Mouse (Mus musculus): ENCODE results near the gene Gabrg3. TPM values are rescaled to one million over a fixed set of nuclear protein-coding genes. Genes with fewer than 3 reads are reported as not detected.

The Gabrg3 gene
- polyA plus RNA-seq, 1 experiment from 2014 or later, result 0.98 TPM

DNA sequence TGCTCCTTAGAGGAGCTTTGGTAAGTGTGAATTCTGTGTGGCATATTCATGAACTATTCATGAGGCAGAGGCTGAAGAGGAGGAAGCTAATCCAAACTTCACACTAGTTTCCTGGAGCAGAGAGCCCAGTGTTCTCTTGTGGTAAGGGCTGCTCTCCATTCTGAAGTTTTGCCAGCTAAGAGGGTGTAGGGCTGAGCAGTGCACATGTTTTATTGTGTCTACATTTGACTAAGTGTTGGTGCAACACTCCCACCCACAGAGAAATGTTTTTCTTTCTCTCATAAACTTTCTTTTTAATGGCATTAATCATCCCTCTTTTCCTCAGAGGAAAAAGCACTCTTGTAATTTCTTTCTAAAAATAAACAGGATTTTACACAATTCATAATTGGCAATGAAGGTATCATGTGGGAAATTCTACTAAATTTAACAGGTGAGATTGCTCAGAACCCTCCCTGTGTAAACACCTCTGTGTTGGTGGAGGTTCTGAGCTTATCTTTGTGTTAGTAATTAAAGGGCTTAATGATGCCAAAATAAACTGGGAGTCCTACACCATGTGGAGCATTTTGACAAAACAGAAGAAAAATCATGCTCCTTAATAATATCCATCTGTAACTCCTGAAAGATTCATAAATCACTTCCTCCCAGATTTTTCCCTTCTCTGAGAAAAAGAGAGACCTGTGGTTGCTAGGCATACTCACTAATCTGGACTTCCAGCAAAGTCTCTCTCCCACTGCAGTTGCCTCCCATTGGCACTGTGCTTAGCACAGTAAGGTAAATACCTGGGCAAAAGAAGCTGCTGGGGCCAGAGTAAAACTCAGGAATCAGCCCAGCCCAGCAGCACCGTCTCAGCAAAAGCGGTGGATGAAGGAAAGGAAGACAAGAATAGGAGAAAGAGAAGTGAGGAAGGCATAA is 389.0 kb downstream of the Gabrg3 start:
- 92% methylated on average over 2 of the region's 2 CpGs for WGBS
- H3K36me3 ChIP-seq (replicated peaks), result no peaks in the 10 kb centered on the region
- no peak overlapping the region for H3K4me2 ChIP-seq
- no peak overlapping the region for H3K27ac ChIP-seq
- H3K9me3 ChIP-seq, result no peaks in the 10 kb centered on the region
- no peak for ATAC-seq (ENCODE audit: low FRiP score)
- H3K27me3 ChIP-seq, result no peaks in the 10 kb centered on the region
- H3K4me1 ChIP-seq, result no peaks in the 10 kb centered on the region
- H3K9ac ChIP-seq, result no peak overlapping the region
- no peak overlapping the region for H3K4me3 ChIP-seq (replicated peaks)

DNA sequence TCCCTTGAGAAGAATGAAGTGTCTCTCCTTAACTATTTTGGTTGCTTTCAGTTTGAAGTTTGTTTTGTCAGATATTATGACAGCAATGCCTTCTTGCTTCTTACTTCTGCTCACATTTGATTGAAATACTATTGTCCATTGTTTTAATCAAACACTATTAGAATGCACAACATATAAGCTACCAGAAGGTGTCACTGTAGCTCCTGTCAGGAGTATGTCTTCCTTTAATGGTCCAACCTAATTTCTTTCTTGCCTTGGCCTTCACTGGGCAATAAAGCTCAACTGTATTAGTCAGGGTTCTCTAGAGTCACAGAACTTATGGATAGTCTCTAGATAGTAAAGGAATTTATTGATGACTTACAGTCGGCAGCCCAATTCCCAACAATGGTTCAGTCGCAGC is 440.6 kb downstream of the Gabrg3 start:
- Histone ChIP-seq H3K27me3 (no peaks in the 10 kb centered on the region), H3K27ac (no peak overlapping the region), H3K9ac (no peak overlapping the region), H3K4me3 (replicated peaks) (no peak overlapping the region), H3K4me1 (no peaks in the 10 kb centered on the region), H3K36me3 (replicated peaks) (no peaks in the 10 kb centered on the region), H3K9me3 (no peaks in the 10 kb centered on the region), H3K4me2 (no peak overlapping the region)
- ATAC-seq (ENCODE audit: low FRiP score), result peak; percentile 77; the same call in 1 of the 2 replicates
- WGBS, result 89% methylated on average over 2 of the region's 2 CpGs

DNA sequence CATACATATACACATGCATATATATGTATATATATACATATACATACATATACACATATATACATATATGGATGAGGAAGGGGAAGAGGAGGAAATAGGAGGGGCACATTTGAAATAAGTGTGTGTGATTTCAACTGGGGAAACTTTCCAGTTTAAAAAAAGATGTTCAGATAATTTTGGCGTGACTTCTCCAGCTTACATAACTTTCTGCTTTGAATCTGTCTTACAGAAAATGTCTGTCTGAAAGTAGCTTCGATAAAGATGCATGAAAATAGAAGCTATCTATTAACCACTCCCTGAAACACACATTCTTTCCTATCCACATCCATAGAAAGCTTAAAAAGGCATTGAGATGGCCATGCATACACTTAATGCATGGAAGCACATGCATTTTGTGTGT is 445.4 kb downstream of the Gabrg3 start:
- no peaks in the 10 kb centered on the region for H3K36me3 ChIP-seq (replicated peaks)
- 88% methylated on average over 2 of the region's 2 CpGs for WGBS
- H3K27me3 ChIP-seq, result no peaks in the 10 kb centered on the region
- no peaks in the 10 kb centered on the region for H3K4me1 ChIP-seq
- no peak overlapping the region for H3K27ac ChIP-seq
- H3K4me3 ChIP-seq (replicated peaks), result no peak overlapping the region
- H3K9ac ChIP-seq, result no peak overlapping the region
- no peaks in the 10 kb centered on the region for H3K9me3 ChIP-seq
- no peak overlapping the region for H3K4me2 ChIP-seq
- ATAC-seq (ENCODE audit: low FRiP score), result no peak

DNA sequence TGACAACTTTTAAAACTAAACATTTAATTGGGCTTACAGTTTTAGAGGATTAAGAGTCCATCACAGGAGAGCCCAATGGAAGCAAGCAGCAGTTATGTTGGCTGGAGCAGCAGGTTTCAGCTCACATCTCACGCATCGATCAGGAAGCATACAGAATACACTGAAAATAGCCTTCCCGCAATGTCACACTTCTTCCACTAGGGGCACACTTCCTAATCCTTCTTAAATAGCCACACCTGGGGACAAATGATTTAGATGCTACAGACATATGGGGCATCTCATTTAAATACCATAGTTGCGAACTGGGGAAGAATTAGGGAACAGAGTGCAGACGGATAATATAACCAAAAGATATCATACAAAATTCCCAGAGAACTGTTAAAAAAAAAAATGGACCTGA is 449.0 kb downstream of the Gabrg3 start:
- Histone ChIP-seq H3K9me3 (no peaks in the 10 kb centered on the region), H3K9ac (no peak overlapping the region), H3K27me3 (no peaks in the 10 kb centered on the region), H3K36me3 (replicated peaks) (no peaks in the 10 kb centered on the region), H3K4me1 (no peaks in the 10 kb centered on the region), H3K4me3 (replicated peaks) (no peak overlapping the region), H3K4me2 (no peak overlapping the region), H3K27ac (no peak overlapping the region)
- WGBS, result 79% methylated on average over 5 of the region's 5 CpGs
- ATAC-seq (ENCODE audit: low FRiP score), result no peak

DNA sequence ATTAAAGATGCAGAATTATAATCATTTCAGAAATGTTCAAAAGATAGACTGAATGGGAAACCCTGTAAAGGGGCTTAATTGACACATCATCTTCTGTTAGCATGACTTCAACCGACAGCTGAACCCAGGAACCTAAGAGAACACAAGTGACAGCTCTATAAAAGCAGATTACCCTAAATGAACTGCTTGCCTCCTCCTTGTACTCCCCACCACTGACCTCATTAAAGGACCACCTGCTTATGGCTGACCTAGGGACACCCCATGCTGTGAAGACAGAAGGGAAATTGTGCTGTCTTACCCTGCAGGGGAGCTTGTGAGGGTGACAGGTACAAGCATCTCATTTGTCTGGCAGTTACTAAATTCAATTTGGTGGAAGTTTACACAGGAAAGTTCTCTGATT is 467.5 kb downstream of the Gabrg3 start:
- Histone ChIP-seq H3K9ac (no peak overlapping the region), H3K27ac (no peak overlapping the region), H3K4me1 (no peaks in the 10 kb centered on the region), H3K9me3 (no peaks in the 10 kb centered on the region), H3K4me2 (no peak overlapping the region), H3K27me3 (no peaks in the 10 kb centered on the region), H3K4me3 (replicated peaks) (no peak overlapping the region), H3K36me3 (replicated peaks) (no peaks in the 10 kb centered on the region)
- ATAC-seq (ENCODE audit: low FRiP score), result peak; percentile 51; the same call in 1 of the 2 replicates
- 39% methylated on average over 1 of the region's 1 CpGs for WGBS

DNA sequence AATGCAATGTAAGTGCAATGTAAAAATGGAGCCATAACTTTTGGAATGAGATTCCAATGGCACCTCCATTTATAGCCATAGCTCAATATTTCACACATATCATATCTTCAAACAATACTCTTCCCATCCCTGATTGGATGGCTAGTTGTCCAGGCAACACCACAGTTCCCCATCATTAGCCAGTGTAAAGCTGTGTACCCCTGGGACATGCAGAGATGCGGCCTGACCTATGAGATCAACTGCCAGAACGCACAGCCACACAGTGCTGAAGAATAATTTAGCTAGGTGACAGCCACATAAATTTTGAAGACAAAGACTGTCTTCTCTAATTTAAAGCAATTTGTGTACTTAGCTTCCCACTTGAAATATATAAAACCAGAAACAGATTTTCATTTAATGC is 472.1 kb downstream of the Gabrg3 start:
- no peak overlapping the region for H3K4me2 ChIP-seq
- no peak overlapping the region for H3K4me3 ChIP-seq (replicated peaks)
- WGBS, result 77% methylated on average over 2 of the region's 2 CpGs
- no peak overlapping the region for H3K27ac ChIP-seq
- no peaks in the 10 kb centered on the region for H3K36me3 ChIP-seq (replicated peaks)
- no peaks in the 10 kb centered on the region for H3K9me3 ChIP-seq
- H3K4me1 ChIP-seq, result no peaks in the 10 kb centered on the region
- ATAC-seq (ENCODE audit: low FRiP score), result peak; percentile 76; the same call in 1 of the 2 replicates
- H3K27me3 ChIP-seq, result no peaks in the 10 kb centered on the region
- no peak overlapping the region for H3K9ac ChIP-seq

DNA sequence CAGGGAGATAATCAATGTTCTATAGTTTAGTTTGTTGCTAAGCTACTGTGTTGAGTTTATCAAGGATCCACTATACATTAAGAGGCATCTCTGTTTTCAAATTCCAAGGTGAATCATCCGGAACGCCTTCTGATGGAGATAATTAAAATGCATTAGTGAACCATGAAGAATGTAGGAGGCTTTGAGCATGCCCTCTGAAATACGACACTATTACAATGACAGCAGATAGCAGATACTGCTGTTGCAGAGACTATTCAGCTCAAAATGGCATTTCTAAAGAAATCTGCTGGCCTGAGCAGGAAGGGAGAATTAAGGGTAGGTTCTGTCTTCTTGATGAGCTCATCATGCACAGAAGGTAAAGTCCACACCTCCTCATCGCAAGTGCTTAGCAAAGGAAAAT is 487.2 kb downstream of the Gabrg3 start:
- 51% methylated on average over 4 of the region's 4 CpGs for WGBS
- no peak overlapping the region for H3K4me2 ChIP-seq
- H3K36me3 ChIP-seq (replicated peaks), result no peaks in the 10 kb centered on the region
- H3K27ac ChIP-seq, result no peak overlapping the region
- H3K27me3 ChIP-seq, result no peaks in the 10 kb centered on the region
- ATAC-seq (ENCODE audit: low FRiP score), result no peak
- no peaks in the 10 kb centered on the region for H3K4me1 ChIP-seq
- no peaks in the 10 kb centered on the region for H3K9me3 ChIP-seq
- no peak overlapping the region for H3K9ac ChIP-seq
- H3K4me3 ChIP-seq (replicated peaks), result no peak overlapping the region

DNA sequence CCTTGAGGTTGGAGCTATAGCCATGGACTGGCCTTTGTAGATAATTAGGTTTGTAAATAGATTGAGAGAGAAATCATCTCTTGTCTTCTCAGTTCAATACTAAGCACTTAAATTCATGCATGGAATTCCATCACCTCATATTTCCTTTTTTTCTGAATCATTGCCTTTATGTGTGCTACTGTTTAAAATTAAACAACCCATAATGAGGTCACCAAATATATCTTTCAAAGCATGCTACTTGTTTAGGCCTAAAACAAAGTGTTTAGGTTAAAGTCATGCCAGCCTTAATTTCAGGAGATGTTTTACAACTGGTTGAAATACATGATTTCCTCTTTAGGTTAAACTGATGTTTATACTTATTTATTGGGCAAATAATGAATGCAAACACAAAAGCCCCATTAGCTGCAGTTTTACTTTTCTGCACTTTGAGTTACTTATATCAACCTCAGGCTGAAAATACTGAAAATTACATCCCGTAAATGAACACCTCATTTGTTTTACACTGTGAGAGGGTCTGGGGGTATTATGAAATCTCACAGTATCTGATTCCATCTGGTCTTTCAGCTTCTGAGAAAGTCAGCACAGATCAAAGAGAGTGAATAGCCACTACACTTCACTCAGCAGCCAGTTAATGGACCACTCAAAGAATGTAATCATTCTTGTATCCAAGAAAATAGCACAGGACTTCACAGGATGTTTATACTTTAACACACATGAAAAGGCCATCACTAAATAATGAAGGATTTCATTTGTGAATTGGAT is 519.5 kb downstream of the Gabrg3 start:
- no peaks in the 10 kb centered on the region for H3K27me3 ChIP-seq
- H3K9ac ChIP-seq, result no peak overlapping the region
- ATAC-seq (ENCODE audit: low FRiP score), result no peak
- H3K4me1 ChIP-seq, result no peaks in the 10 kb centered on the region
- no peaks in the 10 kb centered on the region for H3K9me3 ChIP-seq
- no peaks in the 10 kb centered on the region for H3K36me3 ChIP-seq (replicated peaks)
- H3K4me3 ChIP-seq (replicated peaks), result no peak overlapping the region
- H3K4me2 ChIP-seq, result no peak overlapping the region
- no peak overlapping the region for H3K27ac ChIP-seq
- WGBS, result 92% methylated on average over 1 of the region's 1 CpGs

DNA sequence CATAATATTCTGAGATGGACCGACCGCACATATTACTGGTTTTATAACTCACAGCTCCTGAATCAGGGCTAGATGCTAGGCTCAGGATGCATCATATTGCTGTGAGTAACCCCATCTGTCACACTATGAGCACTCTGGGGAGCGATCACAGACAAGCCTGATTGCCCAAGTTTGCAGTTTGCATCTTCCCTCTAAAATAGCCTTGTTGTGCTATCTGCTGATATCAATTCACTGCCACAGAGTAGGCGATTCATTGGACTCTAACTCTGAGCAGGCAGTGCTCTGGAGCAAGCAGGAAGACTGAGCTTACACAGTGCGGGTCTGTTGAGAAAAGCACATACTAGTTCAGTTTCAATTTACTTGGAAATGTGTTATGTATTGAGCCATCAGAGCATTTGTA is 543.4 kb downstream of the Gabrg3 start:
- Histone ChIP-seq H3K9me3 (no peaks in the 10 kb centered on the region), H3K4me2 (no peak overlapping the region), H3K4me1 (no peaks in the 10 kb centered on the region), H3K27ac (no peak overlapping the region), H3K9ac (no peak overlapping the region), H3K4me3 (replicated peaks) (no peak overlapping the region), H3K27me3 (no peaks in the 10 kb centered on the region), H3K36me3 (replicated peaks) (no peaks in the 10 kb centered on the region)
- ATAC-seq (ENCODE audit: low FRiP score), result no peak
- WGBS, result 90% methylated on average over 5 of the region's 5 CpGs

DNA sequence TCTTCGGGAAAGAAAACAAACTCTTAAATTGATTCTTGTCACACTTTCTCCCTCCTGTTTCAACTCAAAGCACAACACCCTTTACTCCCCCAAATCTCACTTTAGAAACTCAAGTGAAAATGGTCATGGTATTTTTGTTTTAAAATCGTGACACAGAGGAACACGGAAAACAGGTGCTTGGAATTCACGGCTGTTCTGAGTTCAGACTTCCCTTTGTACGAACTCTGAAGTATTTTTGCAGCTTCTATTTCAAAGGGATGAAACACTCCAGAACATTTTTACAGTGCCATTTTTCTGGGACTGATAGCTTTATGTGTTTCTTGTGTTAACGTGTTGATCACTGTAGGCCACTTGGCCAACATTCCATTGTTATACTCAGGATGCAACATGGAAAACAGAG is 561.5 kb downstream of the Gabrg3 start:
- no peaks in the 10 kb centered on the region for H3K36me3 ChIP-seq (replicated peaks)
- no peak for ATAC-seq (ENCODE audit: low FRiP score)
- no peaks in the 10 kb centered on the region for H3K4me1 ChIP-seq
- H3K27me3 ChIP-seq, result no peaks in the 10 kb centered on the region
- no peaks in the 10 kb centered on the region for H3K9me3 ChIP-seq
- no peak overlapping the region for H3K27ac ChIP-seq
- H3K9ac ChIP-seq, result no peak overlapping the region
- no peak overlapping the region for H3K4me3 ChIP-seq (replicated peaks)
- WGBS, result 92% methylated on average over 6 of the region's 6 CpGs
- no peak overlapping the region for H3K4me2 ChIP-seq

DNA sequence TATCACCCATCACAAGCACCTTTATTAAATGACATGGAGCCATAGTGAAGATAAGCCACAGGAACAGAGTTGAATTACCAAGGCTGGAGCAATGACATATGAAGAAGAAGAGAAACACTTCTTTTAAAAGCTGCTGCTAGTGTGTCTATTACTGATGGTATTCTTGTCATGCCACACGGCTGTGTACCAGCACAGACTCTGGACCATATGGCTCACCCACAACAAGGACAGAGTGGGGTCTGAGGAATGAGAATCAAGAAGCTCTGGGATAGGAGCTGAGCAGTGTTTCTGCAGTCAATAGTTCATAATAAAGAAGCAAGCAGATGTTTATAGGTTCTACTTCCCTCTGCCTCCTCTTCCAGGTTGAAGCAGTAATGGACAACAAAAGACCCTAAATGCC is 585.1 kb downstream of the Gabrg3 start:
- Histone ChIP-seq H3K4me3 (replicated peaks) (no peak overlapping the region), H3K9me3 (no peaks in the 10 kb centered on the region), H3K36me3 (replicated peaks) (no peaks in the 10 kb centered on the region), H3K4me2 (no peak overlapping the region), H3K27me3 (no peaks in the 10 kb centered on the region), H3K9ac (no peak overlapping the region), H3K4me1 (no peaks in the 10 kb centered on the region), H3K27ac (no peak overlapping the region)
- no peak for ATAC-seq (ENCODE audit: low FRiP score)
- 81% methylated on average over 1 of the region's 1 CpGs for WGBS

DNA sequence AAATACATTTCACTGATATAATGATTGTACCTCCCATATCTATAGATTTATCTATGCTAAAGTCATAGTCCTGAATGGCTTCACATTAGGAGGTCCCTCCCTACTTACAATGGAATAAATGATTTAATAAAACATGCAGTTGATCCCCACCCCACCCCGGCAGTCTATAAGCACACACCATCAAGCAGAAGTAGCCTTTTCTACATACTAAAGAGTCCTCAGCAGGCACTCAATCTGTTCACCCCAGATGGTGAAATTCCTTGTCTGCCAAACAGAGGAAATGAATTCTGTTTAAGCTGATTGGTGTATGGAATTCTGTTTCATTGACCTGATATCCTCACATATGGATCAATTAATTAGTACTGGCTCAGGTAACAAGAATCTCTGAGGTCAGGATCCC is 607.9 kb downstream of the Gabrg3 start:
- no peak overlapping the region for H3K4me2 ChIP-seq
- H3K27ac ChIP-seq, result no peak overlapping the region
- no peaks in the 10 kb centered on the region for H3K9me3 ChIP-seq
- H3K9ac ChIP-seq, result no peak overlapping the region
- H3K4me3 ChIP-seq (replicated peaks), result no peak overlapping the region
- no peaks in the 10 kb centered on the region for H3K36me3 ChIP-seq (replicated peaks)
- 82% methylated on average over 1 of the region's 1 CpGs for WGBS
- H3K4me1 ChIP-seq, result no peaks in the 10 kb centered on the region
- ATAC-seq (ENCODE audit: low FRiP score), result no peak
- no peaks in the 10 kb centered on the region for H3K27me3 ChIP-seq
